Mouse (Mus musculus): ENCODE results near the gene Wfikkn2. TPM values are rescaled to one million over a fixed set of nuclear protein-coding genes. Genes with fewer than 3 reads are reported as not detected.

The Wfikkn2 gene
- total RNA-seq, 4 experiments from 2014 or later, result 6.8 to 8.1 (median 7.5) TPM

DNA sequence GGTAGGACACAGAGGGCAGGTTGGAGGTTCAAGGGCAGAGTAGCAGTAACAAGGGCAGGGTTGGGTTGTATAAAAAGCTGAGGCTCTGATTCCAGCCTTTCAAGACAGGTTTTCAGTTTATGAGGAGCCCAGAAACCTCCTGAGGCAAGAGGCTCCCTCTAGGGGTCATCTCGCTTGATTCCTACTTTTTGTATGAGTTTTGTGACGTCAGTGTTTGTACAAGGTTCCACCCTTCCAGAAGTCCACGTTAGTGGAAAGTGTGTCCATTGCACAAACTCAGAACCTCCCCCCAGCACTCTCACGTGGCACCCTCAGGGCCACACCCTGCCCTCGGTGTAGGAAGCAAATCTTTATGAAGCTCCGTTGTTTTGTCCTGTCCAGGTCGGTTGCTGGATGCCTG is 19.8 kb downstream of the Wfikkn2 start:
- DNase-seq (ENCODE audit: low spot score), result peak; percentile 74

DNA sequence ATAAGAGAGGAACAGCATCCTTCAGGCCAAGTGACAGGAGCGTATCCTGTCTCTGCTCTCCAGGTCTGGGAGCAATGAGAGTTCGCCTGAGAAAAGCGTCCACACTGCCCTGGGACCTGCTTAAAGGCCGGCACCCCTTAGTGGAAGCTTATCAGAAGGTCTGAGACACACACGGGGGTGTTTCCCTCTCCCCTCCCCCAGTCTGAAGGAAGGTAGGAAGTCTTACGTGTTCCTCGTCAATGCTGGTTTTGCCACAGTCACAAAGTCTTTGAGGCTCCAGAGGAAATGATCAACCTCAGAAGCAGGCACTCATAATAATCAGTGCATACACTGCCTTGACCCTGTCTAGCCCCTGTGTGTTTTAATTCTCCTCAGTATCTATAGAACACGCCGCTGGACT is 22.3 kb downstream of the Wfikkn2 start:
- DNase-seq (ENCODE audit: low spot score), result no peak

DNA sequence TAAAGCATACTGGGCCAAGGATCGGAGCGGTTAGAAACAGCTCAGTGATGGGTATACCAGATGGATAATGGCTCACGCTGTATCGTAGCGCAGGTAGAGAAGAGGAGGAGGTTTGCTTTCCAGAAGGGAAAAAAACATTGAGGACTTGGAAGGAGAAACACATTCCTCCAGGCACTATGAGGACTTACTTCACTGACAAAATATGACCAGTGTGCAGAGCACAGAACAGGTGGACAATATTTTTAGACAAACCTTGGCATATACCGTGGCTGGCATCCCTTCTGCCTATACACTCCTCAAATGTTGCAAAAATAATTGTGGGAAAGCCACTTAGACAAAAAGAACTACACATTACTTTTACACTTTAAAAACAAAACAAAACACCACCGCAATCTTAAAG is 24.5 kb downstream of the Wfikkn2 start:
- no peak for DNase-seq (ENCODE audit: low spot score)

DNA sequence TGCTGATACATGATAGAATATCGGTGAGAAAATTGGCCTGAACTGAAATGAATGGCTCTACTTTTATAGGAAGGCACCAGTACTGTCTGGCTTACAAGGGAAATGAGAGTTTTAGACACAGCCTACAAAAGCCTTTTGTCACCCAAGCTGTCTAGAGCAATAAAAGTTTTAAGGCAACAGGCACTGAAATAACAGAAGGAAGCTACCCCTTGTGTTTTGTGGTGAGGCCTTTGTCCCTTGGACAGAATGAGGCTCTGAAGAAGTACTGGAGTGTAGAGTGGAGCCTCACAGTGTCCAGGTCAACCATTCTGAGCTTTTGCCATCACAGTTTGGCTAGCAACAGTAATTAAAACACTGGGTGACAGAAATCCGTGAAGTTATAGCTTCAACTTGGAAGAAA is 29.6 kb downstream of the Wfikkn2 start:
- no peak for DNase-seq (ENCODE audit: low spot score)

DNA sequence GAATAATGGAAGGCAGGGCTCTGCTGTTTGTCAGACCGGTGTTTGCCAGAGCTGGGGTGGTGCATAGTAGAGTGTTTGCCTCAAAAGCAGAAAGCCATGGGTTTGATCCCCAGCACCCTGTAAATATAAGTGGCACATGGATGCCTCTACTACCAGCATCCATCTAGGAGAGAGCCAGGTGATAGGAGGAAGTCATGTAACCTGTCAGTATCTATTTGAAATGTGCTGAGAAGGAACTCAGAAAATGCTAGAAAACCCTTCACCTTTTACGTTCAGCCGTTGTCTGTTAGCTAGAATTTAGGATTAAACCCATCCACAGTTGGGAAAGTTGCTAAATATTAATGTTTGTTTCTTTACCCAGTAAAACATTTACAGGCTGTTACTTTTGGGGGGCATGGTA is 30.2 kb downstream of the Wfikkn2 start:
- DNase-seq (ENCODE audit: low spot score), result no peak

DNA sequence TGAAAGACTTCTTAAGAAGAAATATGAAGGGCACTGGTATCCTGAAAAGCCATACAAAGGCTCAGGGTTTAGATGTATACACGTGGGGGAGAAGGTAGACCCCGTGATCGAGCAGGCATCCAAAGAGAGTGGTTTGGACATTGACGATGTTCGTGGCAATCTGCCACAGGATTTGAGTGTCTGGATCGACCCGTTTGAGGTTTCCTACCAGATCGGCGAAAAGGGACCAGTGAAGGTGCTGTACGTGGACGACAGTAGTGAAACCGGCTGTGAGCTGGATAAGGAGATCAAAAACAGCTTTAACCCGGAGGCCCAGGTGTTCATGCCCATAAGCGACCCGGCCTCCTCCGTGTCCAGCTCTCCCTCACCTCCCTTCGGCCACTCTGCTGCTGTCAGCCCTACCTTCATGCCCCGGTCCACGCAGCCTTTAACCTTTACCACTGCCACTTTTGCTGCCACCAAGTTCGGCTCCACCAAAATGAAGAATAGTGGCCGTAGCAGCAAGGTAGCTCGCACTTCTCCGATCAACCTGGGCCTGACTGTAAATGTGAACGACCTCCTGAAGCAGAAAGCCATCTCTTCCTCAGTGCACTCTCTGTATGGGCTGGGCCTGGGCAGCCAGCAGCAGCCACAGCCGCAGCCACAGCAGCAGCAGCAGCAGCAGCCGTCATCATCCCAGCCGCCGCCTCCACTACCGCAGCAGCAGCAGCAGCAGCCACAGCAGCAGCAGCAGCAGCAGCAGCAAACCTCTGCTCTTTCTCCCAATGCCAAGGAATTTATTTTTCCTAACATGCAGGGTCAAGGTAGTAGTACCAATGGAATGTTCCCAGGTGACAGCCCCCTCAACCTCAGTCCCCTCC is 31.8 kb downstream of the Wfikkn2 start:
- DNase-seq (ENCODE audit: low spot score), result no peak

DNA sequence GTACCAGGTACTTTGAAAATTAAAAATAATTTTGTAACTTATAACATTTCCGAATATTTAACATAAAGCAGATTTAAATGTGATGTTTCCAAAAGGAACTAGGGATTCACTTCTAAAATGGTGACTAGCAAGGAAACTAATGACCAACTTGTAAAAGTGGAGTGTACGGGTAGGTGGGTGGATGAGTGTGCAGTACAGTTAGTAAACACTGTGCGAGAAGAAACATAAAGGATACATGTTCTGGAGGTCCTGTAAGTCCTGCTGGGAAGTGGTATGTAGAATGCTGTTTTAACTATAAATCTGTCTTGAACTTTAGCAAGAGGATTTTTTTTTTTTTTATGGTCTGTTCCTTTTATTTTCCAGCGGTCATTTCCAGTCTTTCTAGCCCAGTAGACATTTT is 32.8 kb downstream of the Wfikkn2 start:
- no peak for DNase-seq (ENCODE audit: low spot score)

DNA sequence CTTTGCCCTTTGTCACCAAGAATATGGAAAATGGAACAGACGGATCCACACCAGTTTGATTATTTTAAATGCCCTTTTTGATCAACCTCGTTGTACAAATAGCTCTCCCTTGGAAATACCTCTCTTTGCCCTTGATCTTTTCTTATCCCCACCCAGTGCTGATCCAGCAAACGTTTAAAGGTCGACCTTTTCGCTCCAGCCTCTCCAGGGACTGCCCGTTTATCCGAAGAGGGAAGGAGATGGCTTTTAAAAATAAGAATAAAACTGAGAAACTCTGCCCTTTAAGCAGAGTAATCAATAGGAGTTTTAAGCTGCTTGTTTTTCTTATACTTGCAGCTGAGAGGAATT is 33.3 kb downstream of the Wfikkn2 start:
- no peak for DNase-seq (ENCODE audit: low spot score)

DNA sequence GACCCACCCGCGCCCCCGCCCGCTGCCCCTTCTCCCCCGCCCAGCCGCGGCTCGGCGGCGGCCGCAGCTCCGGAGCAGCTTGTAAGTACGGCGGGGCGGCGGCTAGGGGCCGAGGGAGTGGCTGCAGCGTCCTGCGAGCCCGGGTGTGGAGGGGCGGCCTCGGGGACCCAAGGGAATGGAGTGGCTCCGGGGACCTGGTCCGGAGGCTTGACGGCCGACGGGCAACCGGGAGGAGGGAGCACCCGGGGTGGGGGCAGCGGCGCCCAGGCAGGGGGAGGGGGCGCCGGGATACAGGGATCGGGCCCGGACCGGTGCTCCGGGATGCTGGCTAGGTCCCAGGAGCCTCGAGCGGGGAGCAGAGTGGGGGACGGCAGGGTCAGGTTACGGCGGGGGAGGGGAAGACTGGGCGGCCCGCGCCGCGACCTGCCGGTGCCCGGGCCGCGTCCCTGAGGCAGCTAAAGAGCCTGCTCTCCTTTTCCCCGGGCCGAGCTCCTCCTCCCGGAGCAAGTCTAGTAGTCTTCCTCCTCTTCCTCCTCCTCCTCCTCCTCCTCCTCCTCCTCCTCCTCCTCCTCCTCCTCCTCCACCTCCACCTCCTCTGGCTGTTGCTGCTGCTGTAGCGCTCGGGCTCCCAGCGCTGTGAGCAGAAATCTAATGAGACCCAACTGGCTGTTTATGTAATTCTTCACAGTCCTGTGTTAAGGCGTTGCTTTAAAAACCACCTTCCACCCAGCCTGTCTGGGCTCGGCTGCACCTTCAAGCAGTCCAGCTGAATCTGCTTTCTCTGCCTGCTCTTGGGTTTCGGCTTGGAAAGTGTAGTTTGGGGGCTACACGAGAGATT is 33.9 kb downstream of the Wfikkn2 start:
- DNase-seq (ENCODE audit: low spot score), result peak; percentile 63

DNA sequence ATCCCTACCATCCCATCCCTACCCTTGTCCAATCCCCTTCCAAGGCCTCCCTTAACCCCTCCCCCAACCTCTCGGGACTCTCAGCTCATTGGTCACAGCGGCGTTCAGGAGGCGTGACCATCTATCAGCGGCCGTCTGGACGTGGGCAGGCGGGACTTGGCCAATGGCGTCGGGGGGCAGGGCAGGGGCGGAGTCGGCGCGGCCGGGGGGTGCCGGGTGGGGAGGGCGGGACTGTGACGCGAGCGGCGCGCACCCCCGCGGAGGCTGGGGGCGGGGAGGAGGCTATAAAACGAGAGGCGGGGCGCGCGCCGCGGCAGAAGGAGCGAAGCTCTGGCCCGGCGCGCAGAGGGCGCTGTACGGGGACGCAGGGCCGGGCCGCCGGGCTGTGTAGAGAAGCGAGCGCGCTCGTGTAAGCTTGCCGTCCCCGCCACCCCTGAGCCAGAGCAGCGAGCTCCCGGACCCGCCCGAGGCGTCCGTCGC is 34.6 kb downstream of the Wfikkn2 start, which contains the start of gene Tob1:
Gene Tob1, plus strand, starts transcription at position 331 of the 480 bp plus-strand sequence.
- peak; percentile 97 for DNase-seq (ENCODE audit: low spot score)

DNA sequence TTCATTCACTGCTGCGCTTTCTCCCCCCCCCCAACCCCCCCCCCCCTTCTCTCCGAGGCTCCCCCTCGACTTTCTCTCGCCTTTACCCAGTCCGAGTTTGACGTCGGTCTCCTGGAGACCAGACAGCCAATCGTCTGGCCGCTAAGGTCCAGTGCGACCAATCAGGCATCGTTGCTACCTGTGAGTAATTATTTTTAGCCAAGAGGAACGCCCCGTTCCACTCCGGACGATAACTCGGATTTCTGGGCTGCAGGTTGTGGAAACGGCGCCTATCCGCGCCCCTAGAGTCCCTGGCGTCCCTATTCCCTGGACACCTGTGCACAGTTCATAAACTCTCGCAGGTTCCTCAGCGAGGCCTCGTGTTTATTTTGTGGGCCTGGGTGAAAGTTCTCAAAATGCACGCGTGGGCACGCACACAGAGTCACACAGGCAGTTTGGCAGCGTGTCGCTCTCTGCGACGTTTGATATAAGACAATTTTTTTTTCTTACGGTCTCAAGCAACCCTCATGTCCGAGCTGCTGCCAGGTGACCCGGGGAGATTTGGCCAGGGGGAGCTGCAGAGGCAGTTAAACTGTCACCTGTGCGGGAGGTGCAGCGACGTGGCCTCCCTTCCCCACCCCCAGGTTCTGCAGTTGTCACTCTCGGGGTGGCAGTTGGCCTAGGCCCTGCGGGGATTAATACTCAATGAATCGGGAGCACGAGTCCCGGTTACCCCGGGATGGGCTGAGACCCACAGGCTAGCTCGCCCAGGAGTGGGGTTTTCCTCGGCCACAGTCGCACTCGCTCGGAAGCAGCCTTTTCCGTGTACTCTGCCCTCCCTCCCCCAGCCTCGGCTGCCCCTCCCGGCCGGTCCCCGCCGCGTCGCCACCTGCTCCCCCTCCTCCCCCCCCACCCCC is 35.4 kb downstream of the Wfikkn2 start:
- DNase-seq (ENCODE audit: low spot score), result peak; percentile 94

DNA sequence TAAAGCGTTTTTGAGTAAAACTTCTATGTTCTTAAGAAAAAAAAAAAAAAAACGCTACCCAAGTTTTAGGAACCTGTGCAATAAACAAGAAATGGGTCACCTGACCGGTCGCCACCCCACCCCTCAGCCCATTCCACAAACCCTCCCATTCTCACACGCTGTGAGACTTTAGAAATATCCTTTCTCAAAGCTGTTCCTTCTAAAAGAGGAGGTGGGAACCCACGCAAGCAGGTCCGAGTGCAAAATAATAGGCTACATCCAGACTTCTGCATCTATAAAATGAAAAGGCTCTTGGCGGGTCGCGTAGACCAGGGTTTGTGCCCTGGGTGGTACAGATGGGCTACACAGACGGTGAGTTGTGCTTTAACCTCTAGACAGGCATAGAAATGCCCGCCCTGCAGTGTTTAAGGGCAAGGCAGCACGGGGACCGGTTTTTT is 36.1 kb downstream of the Wfikkn2 start:
- DNase-seq (ENCODE audit: low spot score), result no peak

DNA sequence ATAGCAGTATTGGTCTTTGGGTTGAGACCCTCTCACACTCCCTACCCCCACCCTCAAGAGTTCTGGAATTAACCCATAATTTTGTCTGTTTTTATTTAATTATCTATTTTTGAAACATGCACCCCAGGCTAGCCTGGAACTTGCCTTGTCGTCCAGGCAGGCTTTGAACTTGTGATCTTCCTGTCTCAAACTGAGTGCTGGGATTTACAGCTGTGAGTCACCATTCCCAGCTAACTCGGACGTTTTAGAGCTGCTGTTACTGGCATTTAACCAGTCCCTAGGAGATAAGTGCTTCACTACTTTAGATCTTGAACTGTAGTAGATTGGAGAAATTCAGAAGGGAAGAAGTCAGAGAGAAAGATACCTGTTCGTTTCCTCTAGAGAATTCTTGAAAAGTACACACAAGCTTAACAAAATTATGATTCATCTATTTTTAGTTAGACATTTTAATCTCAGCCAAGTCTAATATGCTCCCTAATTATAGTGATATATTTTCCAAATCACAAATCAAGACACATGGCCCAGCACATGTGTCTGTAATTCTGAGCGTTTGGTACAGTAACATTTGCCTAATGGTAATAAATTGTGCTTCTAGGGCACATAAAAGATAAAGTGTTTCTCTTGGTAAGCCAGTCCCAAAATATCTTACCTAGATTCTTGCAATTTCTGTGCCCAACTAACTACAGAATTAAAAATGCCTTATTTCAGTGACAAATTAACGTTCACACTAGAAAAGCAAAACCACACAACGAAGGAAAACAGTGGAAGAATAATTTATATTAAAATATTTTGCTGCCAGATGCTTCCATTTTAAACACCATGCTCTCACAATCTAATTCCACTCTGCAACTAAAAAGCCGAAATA is 36.8 kb downstream of the Wfikkn2 start:
- DNase-seq (ENCODE audit: low spot score), result no peak

DNA sequence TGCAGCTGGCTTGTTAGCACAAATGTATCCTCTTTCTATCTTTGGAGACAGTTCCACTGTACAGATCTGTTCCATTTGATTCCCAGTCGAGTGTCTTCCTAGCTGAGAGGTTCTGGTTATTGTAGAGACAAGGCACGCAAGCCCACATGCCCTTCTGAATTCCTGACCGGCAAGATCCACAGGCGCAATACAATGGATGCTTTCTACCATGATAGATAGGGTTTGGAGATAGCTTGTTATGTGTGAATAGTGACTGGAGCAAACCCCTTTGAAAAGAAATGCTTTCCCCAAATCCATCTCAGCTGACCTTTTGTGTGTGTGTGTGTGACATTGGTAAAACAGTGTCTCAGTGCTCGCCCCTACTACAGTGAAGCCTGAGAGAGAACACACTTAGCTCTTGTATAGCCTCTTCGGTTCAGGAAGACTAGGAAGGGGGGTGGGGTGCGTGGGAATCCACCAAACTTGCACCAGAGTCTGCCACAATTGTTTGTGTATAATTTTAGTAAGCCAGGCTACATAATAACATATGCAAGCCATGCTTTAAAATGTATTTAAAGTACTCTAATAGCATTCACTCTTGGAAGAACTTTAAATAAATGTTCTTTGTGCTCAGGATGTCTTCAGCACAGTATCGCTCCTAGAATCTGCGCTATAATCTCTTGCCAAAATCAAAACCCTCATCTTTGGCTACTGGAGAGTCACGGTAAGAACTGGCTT is 39.2 kb downstream of the Wfikkn2 start:
- DNase-seq (ENCODE audit: low spot score), result no peak

DNA sequence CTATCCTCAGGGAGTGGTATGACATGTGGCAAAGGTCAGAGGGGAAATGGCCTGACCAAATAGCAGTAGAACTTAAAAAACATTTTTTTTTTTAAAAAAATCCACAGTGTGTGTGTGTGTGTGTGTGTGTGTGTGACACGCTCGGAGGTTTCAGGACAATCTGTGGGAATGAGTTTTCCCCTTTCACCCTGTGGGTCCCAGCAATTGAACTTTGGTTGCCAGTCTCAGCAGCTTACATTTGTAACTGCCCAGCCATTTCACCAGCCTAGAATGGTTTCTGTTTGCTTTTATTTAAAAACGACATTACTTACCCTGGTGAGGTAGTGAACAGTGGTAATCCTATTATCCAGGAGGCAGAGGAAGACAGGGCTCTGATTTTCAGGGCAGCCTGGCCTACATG is 42.7 kb downstream of the Wfikkn2 start:
- DNase-seq (ENCODE audit: low spot score), result no peak

DNA sequence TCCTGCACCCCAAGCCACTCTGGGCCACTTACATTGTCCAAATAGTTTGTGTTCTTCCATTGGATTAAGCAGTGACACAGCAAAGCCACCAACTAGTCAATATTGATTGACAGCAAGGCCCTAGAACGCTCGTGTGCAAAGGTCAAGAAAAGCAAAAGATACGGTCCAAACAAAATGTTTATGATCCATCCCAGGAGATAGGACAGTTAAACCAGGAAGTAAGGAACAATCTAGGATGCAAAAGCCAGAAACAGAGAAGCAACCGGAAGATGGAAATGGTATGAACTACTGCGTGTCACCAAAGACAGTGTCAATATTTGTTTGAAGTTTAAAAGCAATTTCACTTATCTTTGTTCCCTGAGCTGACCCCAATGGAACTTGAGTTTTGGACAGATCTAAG is 43.7 kb downstream of the Wfikkn2 start:
- no peak for DNase-seq (ENCODE audit: low spot score)

DNA sequence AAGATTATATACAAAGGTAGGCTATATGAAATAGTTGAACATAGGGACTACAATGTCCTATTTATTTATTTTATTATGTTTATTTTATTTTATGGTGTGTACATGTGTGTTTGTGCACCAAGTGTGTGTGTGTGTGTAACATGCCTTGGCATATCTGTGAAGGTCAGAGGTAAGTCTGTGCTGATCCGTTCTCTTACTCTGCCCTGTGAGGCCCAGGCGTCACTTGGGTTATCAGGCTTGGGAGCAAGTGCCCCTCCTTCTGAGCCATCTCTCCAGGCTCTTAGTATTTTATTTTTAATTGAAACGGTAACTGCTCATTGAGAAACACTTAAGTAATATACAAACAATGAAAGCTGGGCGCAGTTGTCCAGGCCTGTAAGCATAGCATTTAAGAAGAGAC is 45.4 kb downstream of the Wfikkn2 start:
- DNase-seq (ENCODE audit: low spot score), result no peak

DNA sequence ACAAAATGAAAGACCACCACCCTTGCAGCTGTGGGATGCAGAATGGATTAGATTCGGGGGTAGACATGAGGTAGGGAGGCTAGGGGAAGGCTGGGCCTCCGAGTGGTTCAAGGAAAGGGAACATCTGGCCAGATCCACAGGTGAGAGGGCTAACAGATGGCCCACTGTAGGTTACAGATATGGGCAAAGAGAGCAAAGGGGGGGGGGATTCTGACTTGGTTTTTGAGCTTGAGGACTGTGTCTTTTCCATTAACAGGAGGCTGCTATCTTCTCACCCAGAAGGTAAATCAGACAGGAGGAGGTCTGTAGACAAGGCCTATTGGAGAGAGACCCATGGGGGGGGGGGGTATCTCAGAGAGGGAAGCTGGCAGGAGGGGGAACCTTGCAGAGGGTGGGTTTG is 46.0 kb downstream of the Wfikkn2 start:
- no peak for DNase-seq (ENCODE audit: low spot score)

DNA sequence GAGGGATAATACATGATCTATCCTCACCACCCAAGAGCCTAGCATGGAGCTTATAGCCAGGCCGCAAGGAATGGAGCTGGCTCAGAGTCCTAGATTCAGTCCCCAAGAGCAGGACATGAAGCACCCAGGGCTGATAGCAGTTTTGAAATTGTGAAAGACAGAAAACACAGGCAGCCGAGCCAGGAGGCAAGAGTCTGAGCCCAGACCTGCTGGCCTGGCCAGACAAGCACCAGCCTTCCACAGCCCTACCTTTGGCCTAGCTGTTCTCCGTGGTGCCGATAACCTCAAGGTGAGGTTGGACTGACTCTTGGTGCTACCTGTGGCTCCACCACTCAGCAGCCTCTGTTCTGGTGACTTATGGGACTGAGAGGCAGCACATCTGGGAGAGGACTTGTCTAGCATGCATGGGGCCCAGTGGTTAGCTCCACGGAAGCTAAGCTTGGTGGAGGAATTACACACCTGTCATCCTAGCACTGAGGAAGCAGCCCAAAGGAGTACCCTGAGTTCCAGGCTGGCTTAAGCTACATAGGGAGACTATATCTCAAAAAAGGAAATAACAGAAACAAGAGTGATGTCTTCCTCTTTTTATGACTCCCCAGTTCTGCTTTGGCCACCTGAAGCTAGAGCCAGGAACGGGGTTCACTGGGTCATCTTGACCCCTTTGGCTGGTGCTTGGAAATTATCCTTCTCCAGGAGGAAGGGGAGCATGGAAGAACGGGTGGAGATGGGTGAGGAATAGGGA is 47.2 kb downstream of the Wfikkn2 start:
- no peak for DNase-seq (ENCODE audit: low spot score)
